Mouse (Mus musculus) frontal cortex, adult 2 months (tissue): ENCODE results near the gene Ces1h. TPM values are rescaled to one million over a fixed set of nuclear protein-coding genes. Genes with fewer than 3 reads are reported as not detected.
A peak's percentile ranks its signal among the peaks of the same experiment; 100 is the strongest.
"Not testable (repeated sequence)": the region's sequence is repeated elsewhere in the genome, so short reads cannot be mapped to it uniquely, and the experiment has no call there.

Experiments
- DNase-seq, 2 experiments: peaks; one replicate each; pipeline ENCODE4 v3.0.0; 2022; ENCODE audit warnings: low spot score in 1 of 2; ENCODE audit errors: extremely low spot score in 1 of 2
- polyA plus RNA-seq: library from polyadenylated mRNA; depleted of rRNA; stranded (reverse); fragments of >200 nt; gene quantifications from 2 replicates; pipeline ENCODE4 v1.2.3, GENCODE M21; 2012; rRNA removed

The Ces1h gene
- not detected in 2 replicates for polyA plus RNA-seq

GRCm38 (mm10) chr8:93379625-93380024, at the start of gene Ces1h:
Gene Ces1h (minus strand): TSS chr8:93379725.
- DNase-seq, result no peak

GRCm38 (mm10) chr8:93427195-93427594, 47.7 kb upstream of the Ces1h start:
- DNase-seq, result no peak

- DNase-seq, result no peak
Observed at GRCm38 (mm10) chr8:93415387-93415786, 35.9 kb upstream of the Ces1h start.

DNA sequence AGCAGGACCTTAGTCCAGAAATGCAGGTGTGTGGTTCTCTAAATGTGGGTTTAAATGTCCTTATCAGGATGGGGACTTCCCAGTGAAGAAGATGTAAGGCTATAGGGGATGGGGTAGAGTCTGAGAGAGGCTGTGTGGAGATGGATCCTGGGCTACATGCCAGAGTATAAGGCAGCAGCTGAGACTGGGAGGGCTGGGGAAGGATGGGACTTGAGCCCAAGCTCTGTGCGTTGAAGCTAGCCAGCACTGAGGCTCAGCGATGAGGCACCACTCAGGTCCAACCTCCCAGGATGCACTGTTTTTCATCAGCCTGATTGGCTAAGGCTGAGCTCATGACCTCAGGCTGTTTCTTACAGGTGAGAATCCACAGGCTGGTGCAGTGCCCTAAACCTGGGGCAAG, 29.3 kb upstream of the Ces1h start:
- DNase-seq, result no peak

GRCm38 (mm10) chr8:93399698-93400097, 20.2 kb upstream of the Ces1h start:
- no peak for DNase-seq

GRCm38 (mm10) chr8:93398044-93398443, 18.5 kb upstream of the Ces1h start:
- peak in 1 of 2 experiments; percentile 62 for DNase-seq

GRCm38 (mm10) chr8:93394079-93394619, 14.6 kb upstream of the Ces1h start:
- not testable (repeated sequence) for DNase-seq

- no peak for DNase-seq
Observed at GRCm38 (mm10) chr8:93369481-93369880, 10.0 kb downstream of the Ces1h start.

GRCm38 (mm10) chr8:93360113-93360512, 19.4 kb downstream of the Ces1h start:
- DNase-seq, result no peak

- DNase-seq, result no peak
Observed at GRCm38 (mm10) chr8:93339531-93339930, 40.0 kb downstream of the Ces1h start.

DNA sequence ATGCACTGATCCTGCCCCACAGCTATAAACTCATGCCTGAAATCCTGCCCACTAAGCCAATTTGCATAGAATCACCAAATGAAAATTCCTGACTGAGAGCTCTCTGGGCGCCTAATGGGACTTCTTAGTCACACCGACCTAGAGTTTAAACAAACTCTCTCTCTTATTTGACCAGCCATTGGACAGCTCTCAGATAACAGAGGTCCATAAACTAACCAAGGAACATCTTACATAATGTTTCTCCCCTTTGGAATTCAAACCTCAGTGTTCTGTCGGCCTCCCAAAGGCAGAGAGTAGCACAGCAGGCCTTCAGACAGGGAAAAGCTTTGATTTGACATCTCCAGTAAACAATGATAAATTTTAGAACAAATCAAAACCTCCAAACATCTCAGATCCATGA, 42.3 kb downstream of the Ces1h start, which contains the start of gene Ces1g:
Gene Ces1g (minus strand): TSS at position 102 of the 400 bp plus-strand sequence.
- DNase-seq, result no peak

DNA sequence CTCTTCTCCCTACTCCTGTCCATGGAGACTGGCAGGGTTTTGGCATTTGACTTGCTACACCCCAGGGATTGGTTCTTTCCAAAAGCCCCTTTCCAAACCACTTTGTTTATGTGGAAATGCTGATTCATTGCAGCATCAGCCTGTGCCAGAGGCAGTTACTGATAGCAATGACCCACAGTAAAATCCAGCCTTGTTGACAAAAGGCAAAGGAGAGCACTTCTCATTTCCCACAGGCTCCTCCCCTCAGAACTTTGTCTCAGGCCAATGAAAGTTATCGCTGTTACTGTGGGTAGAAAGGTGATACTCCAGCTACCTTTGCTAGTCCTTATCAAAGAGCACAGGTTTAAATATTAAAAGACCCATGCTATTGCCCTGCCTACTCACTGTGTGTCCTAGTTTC, 46.8 kb downstream of the Ces1h start:
- no peak for DNase-seq

DNA sequence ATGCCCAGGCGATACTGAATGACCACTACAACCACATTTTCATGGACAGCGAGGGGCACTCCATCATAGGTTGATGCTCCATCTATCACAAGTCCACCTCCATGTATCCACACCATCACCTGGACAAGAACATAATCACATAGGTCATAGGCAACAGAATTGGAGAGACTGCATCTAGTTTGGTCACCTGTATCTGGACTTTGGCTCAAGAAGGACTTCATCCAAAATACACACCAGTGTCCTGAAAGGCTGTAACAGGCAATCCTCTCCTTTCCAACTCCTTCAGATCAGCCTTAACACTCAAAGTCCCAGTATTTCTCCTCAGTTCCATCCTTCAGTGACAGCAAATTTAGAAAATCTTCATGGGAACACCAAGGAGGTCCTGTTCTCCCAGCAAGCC, 48.4 kb downstream of the Ces1h start:
- DNase-seq, result no peak

DNA sequence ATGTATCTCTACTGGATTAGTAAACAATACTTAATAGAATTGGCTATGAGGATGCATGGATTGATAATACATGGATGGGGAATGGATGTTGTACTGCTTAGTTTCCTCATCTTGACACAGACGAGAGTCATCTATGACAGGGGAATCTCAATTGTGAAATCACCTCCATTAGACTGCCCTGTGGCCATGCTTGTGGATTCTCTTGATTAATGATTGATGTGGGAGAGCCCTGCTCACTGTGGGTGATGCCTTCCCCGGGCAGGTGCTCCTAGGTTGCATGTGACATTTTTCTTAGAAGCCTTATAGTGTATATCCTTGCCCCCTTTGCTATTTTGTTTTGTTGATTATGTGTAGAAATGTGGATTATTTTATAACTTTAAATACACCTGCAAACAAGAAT, 54.4 kb downstream of the Ces1h start:
- no peak for DNase-seq

DNA sequence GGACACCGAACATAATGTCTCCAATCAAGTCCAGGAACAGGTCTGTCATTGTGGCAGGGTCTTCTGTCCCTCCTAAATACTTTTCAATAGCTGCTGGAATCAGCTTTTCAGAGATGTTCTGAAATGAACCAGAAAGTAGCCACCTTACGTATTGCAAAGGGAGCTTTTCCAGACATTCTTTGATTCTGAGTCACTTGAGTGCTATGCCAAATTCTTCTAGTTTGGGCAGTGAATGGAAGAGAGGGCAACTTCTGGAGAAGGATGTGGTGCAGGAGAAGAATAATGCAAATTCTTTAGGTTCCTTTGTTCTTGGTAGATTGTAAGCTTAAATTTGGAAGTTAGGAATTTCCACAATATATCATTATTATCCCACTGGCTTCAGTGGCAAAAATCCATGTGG, 62.5 kb downstream of the Ces1h start:
- DNase-seq, result peak in 1 of 2 experiments; percentile 6

- DNase-seq, result peak in 1 of 2 experiments; percentile 20
Observed at GRCm38 (mm10) chr8:93315557-93315956, 64.0 kb downstream of the Ces1h start.

Other genes with a start within 250 kb of the Ces1h start
- 0.08 TPM in 1 of 2 replicates, not detected in the other for gene Ces1c, start 248.4 kb downstream of the Ces1h start, polyA plus RNA-seq
- gene Ces1d, start 181.9 kb downstream of the Ces1h start, polyA plus RNA-seq, result 0.12 and 1.6 TPM in 2 replicates
- gene Ces1e, start 150.1 kb downstream of the Ces1h start, polyA plus RNA-seq, result 0.04 TPM in 1 of 2 replicates, not detected in the other
- gene Ces1f, start 100.0 kb downstream of the Ces1h start, polyA plus RNA-seq, result 0.14 and 0.23 TPM in 2 replicates
- gene Ces1g, start 42.4 kb downstream of the Ces1h start, polyA plus RNA-seq, result not detected in 2 replicates
- gene Ces5a, start 156.1 kb upstream of the Ces1h start, polyA plus RNA-seq, result 1.9 and 3.1 TPM in 2 replicates